Mouse (Mus musculus): Measurements from ENCODE around the gene Zfp618.

GRCm38 (mm10) chr4:62997606-62998005 is 32.2 kb downstream of the Zfp618 start:
- TF ChIP-seq GATA1 (IDR thresholded peaks at IDR 0.05; ENCODE audit: borderline replicate concordance, low read length) (no peak), FLI1 (IDR thresholded peaks at IDR 0.05; ENCODE audit: low read length) (no peak)
